Mouse (Mus musculus) G1E (cell line): ENCODE data around the gene Ubqln3.

ENCODE experiments used
- CTCF ChIP-seq: IDR thresholded peaks from 2 replicates; pipeline ENCODE4 v1.5.1; 2012; ENCODE audit warnings: low read depth, low read length, inconsistent platforms, mixed read lengths
- GATA1 ChIP-seq: IDR thresholded peaks from 2 replicates; pipeline ENCODE4 v1.6.1; 2012; ENCODE audit warnings: borderline replicate concordance, low read length, inconsistent platforms, mixed read lengths
- TAL1 ChIP-seq: conservative IDR thresholded peaks from 2 replicates; pipeline ENCODE4 v1.6.1; 2012; ENCODE audit warnings: low read depth, low read length, inconsistent platforms, mixed read lengths

DNA sequence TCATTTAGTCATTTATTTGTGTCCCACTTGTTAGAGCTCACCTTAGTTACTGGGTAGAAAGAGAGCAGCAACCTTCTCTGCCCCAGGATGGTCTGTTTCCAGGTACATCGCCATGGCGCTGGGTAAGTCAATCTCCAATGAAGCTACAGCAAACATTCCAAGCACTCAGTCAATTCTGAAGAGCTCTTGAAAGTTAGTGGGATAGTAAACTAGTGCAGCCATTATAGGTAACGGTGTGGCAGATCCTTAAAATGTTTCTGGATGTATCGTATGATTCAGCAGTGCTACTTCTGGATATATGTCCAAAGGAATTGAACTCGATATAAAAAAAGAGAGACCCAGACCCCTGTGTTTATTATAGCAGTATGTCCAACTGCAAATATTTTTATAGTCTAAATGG, 5.8 kb downstream of the Ubqln3 start, which contains the start of gene Olfr643:
- TF ChIP-seq GATA1 (no peak), CTCF (no peak), TAL1 (no peak)
